Mouse (Mus musculus) limb, embryonic 10.5 days (tissue): ENCODE results near the gene Gli1. TPM values are rescaled to one million over a fixed set of nuclear protein-coding genes. Genes with fewer than 3 reads are reported as not detected.

Experiments
- DNase-seq: peaks from one replicate; pipeline ENCODE4 v3.0.0-alpha.2; 2017; ENCODE audit warnings: low spot score
- H3K27ac ChIP-seq: fragments of 300-500 bp; sonication (generic); 2 replicates; pipeline ENCODE4 v1.5.1; 2016; ENCODE audit warnings: mild to moderate bottlenecking
- H3K27me3 ChIP-seq: fragments of 300-500 bp; sonication (generic); 2 replicates; pipeline ENCODE4 v1.6.1; 2016; ENCODE audit warnings: low read depth, mild to moderate bottlenecking; ENCODE audit not compliant: poor library complexity, severe bottlenecking
- H3K36me3 ChIP-seq: fragments of 300-500 bp; sonication (generic); 2 replicates; pipeline ENCODE4 v1.6.1; 2016; ENCODE audit warnings: mild to moderate bottlenecking, moderate library complexity
- H3K4me1 ChIP-seq: fragments of 300-500 bp; sonication (generic); 2 replicates; pipeline ENCODE4 v1.6.1; 2016
- H3K4me3 ChIP-seq: fragments of 300-500 bp; sonication (generic); 2 replicates; pipeline ENCODE4 v1.5.1; 2016; ENCODE audit warnings: mild to moderate bottlenecking, moderate library complexity
- H3K9me3 ChIP-seq: fragments of 300-500 bp; sonication (generic); replicated peaks from 2 replicates; pipeline ENCODE4 v1.6.1; 2016; ENCODE audit warnings: mild to moderate bottlenecking
- WGBS: fragments of 180-500 bp; shearing (Covaris S2); methylation state at CpG from one replicate; pipeline ENCODE4 v1.1.7; 2016; 5-methylcytosine and 5-hydroxymethylcytosine counted together
- polyA plus RNA-seq: library from polyadenylated mRNA; unstranded; fragments of >200 nt; fragmentation: Nextera tagmentation; extraction: Ambion mirVana; gene quantifications from 2 replicates; pipeline ENCODE4 v1.2.1, GENCODE M21; 2016

The Gli1 gene
- polyA plus RNA-seq, 1 experiment from 2014 or later: 10.9 TPM

- H3K4me1 ChIP-seq: peaks cover 49% of the 10 kb centered on the region
- H3K4me3 ChIP-seq: peak overlapping the region; percentile 20; the same call in 1 of the 2 replicates
- 0 out of 2 replicates have a peak overlapping the region, but pooled peaks have one; percentile 31 for H3K27ac ChIP-seq
- H3K36me3 ChIP-seq: peaks cover 75% of the 10 kb centered on the region
- no peaks in the 10 kb centered on the region for H3K9me3 ChIP-seq
- 82% methylated on average over 11 of the region's 11 CpGs for WGBS
- DNase-seq: no peak
- H3K27me3 ChIP-seq: no peaks in the 10 kb centered on the region
Measured at GRCm38 (mm10) chr10:127284724-127285500, 56.9 kb downstream of the Gli1 start.

GRCm38 (mm10) chr10:127284105-127284622, 57.6 kb downstream of the Gli1 start:
- Histone ChIP-seq H3K4me1 (peaks cover 42% of the 10 kb centered on the region), H3K9me3 (no peaks in the 10 kb centered on the region), H3K36me3 (peaks cover 83% of the 10 kb centered on the region), H3K27ac (no peak overlapping the region), H3K4me3 (0 out of 2 replicates have a peak overlapping the region, but pooled peaks have one; percentile 2), H3K27me3 (no peaks in the 10 kb centered on the region)
- DNase-seq: no peak
- WGBS: 94% methylated on average over 7 of the region's 7 CpGs

- Histone ChIP-seq H3K4me1 (peaks cover 34% of the 10 kb centered on the region), H3K27ac (no peak overlapping the region), H3K4me3 (no peak overlapping the region), H3K36me3 (peaks cover 97% of the 10 kb centered on the region), H3K27me3 (no peaks in the 10 kb centered on the region), H3K9me3 (no peaks in the 10 kb centered on the region)
- WGBS: 90% methylated on average over 13 of the region's 13 CpGs
- DNase-seq: no peak
Measured at GRCm38 (mm10) chr10:127282620-127283215, 59.1 kb downstream of the Gli1 start.

GRCm38 (mm10) chr10:127281316-127281715, 60.5 kb downstream of the Gli1 start:
- DNase-seq: no peak
- Histone ChIP-seq H3K27me3 (no peaks in the 10 kb centered on the region), H3K9me3 (no peaks in the 10 kb centered on the region), H3K4me3 (no peak overlapping the region), H3K4me1 (peaks cover 20% of the 10 kb centered on the region), H3K27ac (no peak overlapping the region), H3K36me3 (peaks cover 100% of the 10 kb centered on the region)
- 92% methylated on average over 8 of the region's 8 CpGs for WGBS

Other genes starting within 250 kb of the Gli1 start
- gene Os9, start 220.8 kb downstream of the Gli1 start, polyA plus RNA-seq: 41.3 and 49.7 TPM in 2 replicates
- gene B4galnt1, start 176.7 kb downstream of the Gli1 start, polyA plus RNA-seq: 2.8 and 3.4 TPM in 2 replicates
- 3.4 and 4.1 TPM in 2 replicates for gene Slc26a10, start 161.3 kb downstream of the Gli1 start, polyA plus RNA-seq
- gene Arhgef25, start 151.9 kb downstream of the Gli1 start, polyA plus RNA-seq: 25.8 and 36.3 TPM in 2 replicates
- gene Dtx3, start 146.2 kb downstream of the Gli1 start, polyA plus RNA-seq: 91.4 and 122 TPM in 2 replicates
- gene Pip4k2c, start 130.4 kb downstream of the Gli1 start, polyA plus RNA-seq: 25.0 and 27.8 TPM in 2 replicates
- 1.4 and 2.2 TPM in 2 replicates for gene Kif5a, start 78.6 kb downstream of the Gli1 start, polyA plus RNA-seq
- gene Dctn2, start 75.6 kb downstream of the Gli1 start, polyA plus RNA-seq: 185 and 194 TPM in 2 replicates
- 16.7 and 18.8 TPM in 2 replicates for gene Mbd6, start 53.0 kb downstream of the Gli1 start, polyA plus RNA-seq
- 170 and 205 TPM in 2 replicates for gene Mars, start 30.2 kb downstream of the Gli1 start, polyA plus RNA-seq
- 5.5 and 5.9 TPM in 2 replicates for gene Arhgap9, start 20.0 kb downstream of the Gli1 start, polyA plus RNA-seq
- 0.13 TPM in 1 of 2 replicates, not detected in the other for gene Inhbe, start 12.4 kb upstream of the Gli1 start, polyA plus RNA-seq
- gene Inhbc, start 28.5 kb upstream of the Gli1 start, polyA plus RNA-seq: 0.10 and 0.23 TPM in 2 replicates
- 35.0 and 39.5 TPM in 2 replicates for gene R3hdm2, start 38.4 kb upstream of the Gli1 start, polyA plus RNA-seq
- 0.40 and 0.76 TPM in 2 replicates for gene Stac3, start 159.7 kb upstream of the Gli1 start, polyA plus RNA-seq
- 1.4 and 3.4 TPM in 2 replicates for gene Ndufa4l2, start 173.0 kb upstream of the Gli1 start, polyA plus RNA-seq
- gene Shmt2, start 180.5 kb upstream of the Gli1 start, polyA plus RNA-seq: 143 and 173 TPM in 2 replicates
- 0.54 and 1.0 TPM in 2 replicates for gene Nxph4, start 192.6 kb upstream of the Gli1 start, polyA plus RNA-seq